Mouse (Mus musculus) heart, postnatal 0 days (tissue): ENCODE data around the gene Zcchc4.

ENCODE experiments used
- CTCF ChIP-seq: IDR thresholded peaks from 2 replicates; pipeline ENCODE4 v1.5.1; 2016; ENCODE audit warnings: antibody characterized with exemption, control low read depth, low read depth
- EP300 ChIP-seq: IDR thresholded peaks from 2 replicates; pipeline ENCODE4 v1.6.1; 2016; ENCODE audit warnings: antibody characterized with exemption, low read depth

DNA sequence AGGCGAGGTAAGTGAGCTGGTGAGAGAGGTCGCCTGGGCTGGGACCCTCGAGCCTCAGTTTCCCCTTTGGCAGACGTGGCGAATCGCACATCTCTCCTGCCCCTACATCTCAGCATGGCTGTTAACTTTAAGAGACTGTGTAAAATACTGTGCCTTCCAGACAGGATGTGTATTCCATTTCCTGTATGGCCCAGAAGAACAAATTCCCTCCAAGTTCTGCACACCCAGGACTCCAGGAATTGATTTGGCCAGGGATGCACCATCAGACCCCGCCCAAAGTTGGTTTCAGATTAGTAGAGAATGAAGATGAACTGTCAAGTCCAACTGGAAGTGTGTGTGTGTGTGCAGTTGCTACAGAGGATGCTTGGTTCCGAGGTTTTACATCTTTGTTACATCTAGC is 59.2 kb downstream of the Zcchc4 start:
- TF ChIP-seq CTCF (no peak), EP300 (no peak)
